Mouse (Mus musculus) brain, embryonic 14.5 days (tissue): ENCODE measurements at regions not wholly inside any gene's neighbourhood (a gene's known extent, or its start where the extent isn't known, plus 50 kb on each side); places are given as distances from the start of the nearest gene placed in this dataset.

Source experiments
- CTCF ChIP-seq: fragments of 200-500 bp; IDR thresholded peaks from 2 replicates; pipeline ENCODE4 v1.5.1; 2012; ENCODE audit warnings: inconsistent platforms, mild to moderate bottlenecking, moderate library complexity, borderline replicate concordance; ENCODE audit not compliant: insufficient read depth, insufficient read length; ENCODE audit errors: extremely low read depth
- POLR2A ChIP-seq: fragments of 200-500 bp; IDR thresholded peaks from 2 replicates; pipeline ENCODE4 v1.6.1; 2012; ENCODE audit warnings: mild to moderate bottlenecking, inconsistent platforms, borderline replicate concordance; ENCODE audit not compliant: poor library complexity, insufficient read depth, insufficient read length, severe bottlenecking; ENCODE audit errors: extremely low read depth

GRCm38 (mm10) chr13:69963944-69964343, 161.7 kb downstream of the Med10 start:
- TF ChIP-seq POLR2A (no peak), CTCF (no peak)
